Mouse (Mus musculus) embryo, embryonic 11 days (tissue): ENCODE measurements around the gene Rbpj.

Source experiments
- DNase-seq: peaks from one replicate; pipeline ENCODE4 v3.0.0-alpha.2; 2015

Gene Rbpj

GRCm38 (mm10) chr5:53678036-53678767, 212.2 kb downstream of the Rbpj start:
- DNase-seq = no peak

- DNase-seq = no peak
Measured at GRCm38 (mm10) chr5:53679651-53680050, 213.7 kb downstream of the Rbpj start.

- DNase-seq = no peak
Measured at GRCm38 (mm10) chr5:53683916-53684315, 218.0 kb downstream of the Rbpj start.

- DNase-seq = no peak
Measured at GRCm38 (mm10) chr5:53684417-53684816, 218.5 kb downstream of the Rbpj start.

- DNase-seq = no peak
Measured at GRCm38 (mm10) chr5:53685623-53686022, 219.7 kb downstream of the Rbpj start.

GRCm38 (mm10) chr5:53686379-53686778, 220.4 kb downstream of the Rbpj start:
- no peak for DNase-seq

- no peak for DNase-seq
Measured at GRCm38 (mm10) chr5:53688326-53688725, 222.4 kb downstream of the Rbpj start.

- DNase-seq = no peak
Measured at GRCm38 (mm10) chr5:53691577-53691976, 225.6 kb downstream of the Rbpj start.

- no peak for DNase-seq
Measured at GRCm38 (mm10) chr5:53692100-53692499, 226.1 kb downstream of the Rbpj start.

- DNase-seq = no peak
Measured at GRCm38 (mm10) chr5:53692662-53693061, 226.7 kb downstream of the Rbpj start.

- DNase-seq = no peak
Measured at GRCm38 (mm10) chr5:53696701-53697100, 230.7 kb downstream of the Rbpj start.

GRCm38 (mm10) chr5:53697794-53698193, 231.8 kb downstream of the Rbpj start:
- no peak for DNase-seq

GRCm38 (mm10) chr5:53702686-53703085, 236.7 kb downstream of the Rbpj start:
- DNase-seq = no peak
